Mouse (Mus musculus): ENCODE results near the gene Cacna1a.
"Not testable (repeated sequence)": the region's sequence is repeated elsewhere in the genome, so short reads cannot be mapped to it uniquely, and the experiment has no call there.

Cacna1a gene

GRCm38 (mm10) chr8:84663483-84664327 is 275.5 kb downstream of the Cacna1a start:
- DNase-seq, result peak; percentile 97

DNA sequence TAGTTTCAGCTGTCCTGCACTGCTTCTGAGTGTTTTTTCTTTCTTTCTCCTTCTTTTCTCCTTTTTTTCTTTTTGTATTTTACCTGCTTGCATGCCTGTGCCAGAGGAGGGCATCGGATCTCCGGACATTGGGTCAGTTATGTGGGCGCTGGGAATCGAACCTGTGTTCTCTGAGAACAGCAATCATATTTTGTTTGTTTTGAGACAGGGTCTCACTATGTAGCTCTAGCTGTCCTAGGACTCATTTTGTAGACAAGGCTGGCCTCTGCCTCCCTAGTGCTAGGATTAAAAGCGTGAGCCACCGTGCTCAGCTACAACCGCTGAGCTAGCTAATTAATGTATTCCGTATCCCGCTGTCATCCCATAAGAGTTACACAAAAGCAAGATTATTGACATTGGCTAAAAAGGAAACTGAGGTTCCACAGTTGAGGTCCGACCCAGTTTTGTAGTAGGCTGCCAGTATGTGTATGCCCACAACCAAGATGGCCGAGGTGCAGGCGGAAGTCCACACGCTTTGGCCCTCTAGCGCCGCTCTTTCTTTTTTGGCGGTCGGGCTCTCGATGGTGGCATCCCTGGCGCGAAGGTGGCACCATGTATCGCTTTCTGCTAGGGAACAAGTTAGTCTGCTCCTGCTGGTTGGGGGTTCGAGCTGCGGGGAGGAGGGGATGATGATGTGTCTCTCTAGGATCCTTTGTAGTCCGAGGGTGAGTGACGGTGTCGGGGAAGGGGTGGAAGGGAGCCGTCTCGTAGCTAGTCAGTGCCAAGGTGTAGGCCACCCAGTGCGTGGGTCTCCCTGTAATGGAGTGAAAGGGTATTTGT is 276.5 kb downstream of the Cacna1a start:
- DNase-seq, result peak; percentile 81

GRCm38 (mm10) chr8:84665385-84665893 is 277.2 kb downstream of the Cacna1a start:
- DNase-seq, result no peak

DNA sequence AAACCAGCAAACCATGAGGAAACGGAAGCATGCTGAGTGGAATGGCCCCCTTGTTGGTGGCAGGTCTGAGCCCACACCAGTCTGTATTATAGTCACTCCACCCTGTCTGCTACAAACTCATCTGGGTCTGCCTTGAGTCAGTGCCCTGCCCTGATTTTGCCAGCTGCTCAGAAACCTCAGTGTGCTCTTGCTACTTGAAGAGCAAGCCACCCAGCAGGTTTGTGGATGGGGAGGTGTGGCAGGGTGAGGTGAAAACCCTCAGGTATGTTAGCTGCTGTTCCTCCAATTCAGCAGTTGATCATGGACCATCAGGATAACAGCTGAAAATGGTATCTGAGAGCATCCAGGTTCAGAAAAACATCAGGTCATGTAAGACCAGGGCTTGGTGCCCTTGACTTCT is 279.8 kb downstream of the Cacna1a start:
- no peak for DNase-seq

GRCm38 (mm10) chr8:84668731-84669485 is 280.7 kb downstream of the Cacna1a start:
- no peak for DNase-seq

- not testable (repeated sequence) for DNase-seq
These were observed 282.2 kb downstream of the Cacna1a start for GRCm38 (mm10) chr8:84670295-84671006.

DNA sequence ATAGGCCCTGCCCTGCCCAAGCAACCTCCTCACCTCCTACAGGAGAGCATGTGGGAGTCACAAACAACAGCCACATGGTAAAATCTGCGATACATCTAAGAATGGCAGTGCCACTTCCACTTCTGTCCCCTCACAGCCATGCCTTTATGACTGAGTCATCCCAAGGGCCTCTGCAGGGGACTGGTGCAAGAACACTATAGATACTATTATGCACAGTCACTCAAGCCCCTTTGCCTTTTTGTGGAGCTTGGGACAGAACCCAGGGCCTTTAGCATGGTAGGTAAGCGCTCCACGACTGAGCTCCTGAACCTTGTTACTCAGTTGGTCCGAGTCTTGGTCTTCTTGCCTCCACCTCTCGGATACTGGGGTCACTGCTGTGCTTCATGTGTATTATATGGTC is 289.1 kb downstream of the Cacna1a start:
- DNase-seq, result no peak

DNA sequence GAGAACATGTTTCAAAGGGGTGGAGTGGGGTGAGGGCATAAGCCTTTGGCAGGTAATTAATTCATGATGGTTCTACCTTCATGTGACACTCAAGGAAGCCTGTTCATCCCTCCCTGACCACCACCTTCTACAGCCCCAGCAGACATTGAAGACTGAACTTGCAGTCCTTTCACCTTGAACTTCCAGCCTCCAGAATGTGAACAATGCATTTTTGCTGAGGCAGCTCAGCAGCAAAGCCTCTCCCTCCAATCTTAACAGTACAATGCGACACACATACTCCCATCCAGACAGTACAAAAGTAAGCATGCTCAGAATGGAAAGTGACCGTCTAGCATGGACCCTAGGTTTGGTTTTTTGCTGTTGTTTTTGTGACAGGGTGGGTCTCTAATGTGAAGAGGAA is 293.2 kb downstream of the Cacna1a start:
- no peak for DNase-seq

GRCm38 (mm10) chr8:84682257-84682656 is 294.0 kb downstream of the Cacna1a start:
- DNase-seq, result no peak

DNA sequence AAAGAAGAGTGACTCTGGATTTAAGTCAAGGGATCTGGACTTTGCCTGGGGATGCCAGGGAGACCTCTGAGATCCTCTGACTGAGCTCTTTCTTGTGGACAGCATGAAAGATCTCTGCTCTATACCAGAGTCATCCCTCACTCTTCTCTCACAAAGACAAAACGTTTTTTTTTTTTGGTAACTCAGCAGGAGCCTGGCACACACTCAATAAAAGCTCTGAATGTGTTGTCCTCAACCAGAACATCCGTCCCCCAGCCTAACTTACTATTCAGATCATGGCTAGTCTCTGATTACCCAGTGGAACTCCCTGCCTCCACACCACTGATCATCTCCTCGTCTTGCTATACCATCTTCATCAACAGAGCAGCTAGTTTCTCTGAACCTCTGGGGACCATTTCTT is 296.3 kb downstream of the Cacna1a start:
- no peak for DNase-seq

GRCm38 (mm10) chr8:84686191-84687002 is 298.2 kb downstream of the Cacna1a start, which contains the start of gene Trmt1:
Gene Trmt1 (plus strand): TSS chr8:84686307.
- no peak for DNase-seq

DNA sequence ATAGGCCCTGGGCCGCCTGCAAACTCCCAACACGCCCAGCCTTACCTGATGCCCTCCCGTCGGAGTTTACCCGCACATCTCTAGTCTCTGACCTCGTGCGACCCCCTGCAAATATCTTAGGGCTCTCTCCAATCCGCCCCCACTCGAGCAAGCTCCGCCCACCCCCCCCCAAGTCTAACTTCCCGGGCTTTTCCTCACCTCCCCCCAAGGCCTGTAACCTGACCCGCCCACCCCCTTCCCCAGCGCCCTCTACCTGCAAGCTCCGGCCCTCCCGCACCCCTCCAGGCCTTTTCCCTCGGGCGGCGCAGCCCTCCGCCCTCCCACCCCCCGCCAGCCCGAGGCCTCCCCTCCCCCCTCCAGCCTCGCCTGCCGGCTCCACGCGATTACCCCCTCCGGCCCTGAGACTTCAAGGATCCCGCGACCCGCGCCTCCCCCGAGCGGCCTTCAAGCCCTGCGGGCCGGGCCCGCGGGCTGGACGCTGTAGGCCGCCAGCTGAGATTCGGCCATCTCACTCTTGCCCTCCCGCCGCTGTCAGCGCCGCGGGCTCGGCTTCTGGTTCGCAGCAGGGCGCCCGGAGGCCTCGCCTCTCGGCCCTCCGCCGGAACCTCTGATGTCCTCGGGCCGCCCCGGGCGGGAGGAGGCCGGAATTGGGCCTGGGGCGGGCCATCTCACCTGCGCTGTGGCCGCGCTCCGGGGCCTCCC is 298.9 kb downstream of the Cacna1a start:
- DNase-seq, result no peak

DNA sequence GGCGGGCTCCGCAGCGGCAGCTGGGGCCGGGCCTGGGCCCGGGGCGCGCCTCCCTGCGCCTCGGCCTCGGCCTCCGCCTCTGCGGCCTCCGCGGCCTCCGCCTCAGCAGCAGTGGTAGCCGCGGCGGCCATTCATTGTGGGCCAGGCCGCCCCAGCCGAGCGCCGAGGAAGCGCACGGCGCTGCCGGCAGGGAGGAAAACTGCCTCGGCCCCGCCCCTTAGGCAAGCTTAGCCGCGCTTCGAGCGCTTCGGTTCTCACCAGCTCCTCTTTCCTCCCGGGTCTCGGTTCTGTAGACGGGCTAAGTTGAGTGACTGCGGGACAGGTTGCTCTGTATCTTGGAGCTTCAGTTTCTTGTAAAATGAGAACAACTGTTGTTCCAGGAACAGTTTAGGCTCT is 299.5 kb downstream of the Cacna1a start, which contains the start of gene Nacc1:
Gene Nacc1 (minus strand): TSS at position 158 of the 396 bp plus-strand sequence.
- DNase-seq, result peak; percentile 83

DNA sequence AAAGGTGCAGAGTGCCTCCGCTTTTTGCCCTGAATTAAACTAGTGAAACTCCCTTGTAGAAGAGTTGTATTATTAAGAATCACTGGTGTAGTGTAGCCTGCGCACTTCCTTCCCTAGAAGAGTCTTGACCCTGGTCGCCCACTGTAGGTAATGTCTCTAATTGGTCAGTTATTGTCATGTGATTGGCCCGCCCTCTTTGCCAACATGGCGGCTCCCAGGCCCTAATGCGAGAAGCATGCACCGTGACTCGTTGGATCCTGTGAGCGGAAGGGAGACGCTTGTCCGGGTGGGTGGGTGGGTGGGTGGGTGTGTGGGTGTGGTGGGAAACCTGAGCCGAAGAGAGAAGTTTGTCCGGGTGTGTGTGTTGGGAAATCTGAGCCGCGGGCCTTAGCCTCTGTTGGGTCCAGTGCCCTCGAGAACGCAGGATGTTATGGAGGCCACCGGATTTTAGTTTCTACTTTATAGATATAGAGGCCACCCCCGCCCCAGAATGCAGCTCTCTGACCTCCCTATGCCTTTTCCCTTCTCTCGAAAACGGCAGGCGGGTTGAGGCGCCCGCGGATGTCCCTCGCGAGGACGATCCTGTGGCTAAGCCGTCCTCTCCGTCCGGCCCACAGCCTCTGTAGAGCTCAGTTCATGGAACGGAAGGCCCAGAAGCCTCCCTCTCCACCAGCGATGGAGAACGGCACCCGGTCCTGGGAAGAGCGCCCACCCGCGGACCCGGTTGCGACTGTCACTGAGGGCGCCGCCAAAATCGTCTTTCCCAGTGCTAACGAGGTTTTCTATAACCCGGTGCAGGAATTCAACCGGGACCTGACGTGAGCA is 301.1 kb downstream of the Cacna1a start:
- DNase-seq, result peak; percentile 91

Data from cerebellum, adult 8-10 months (tissue).